Mouse (Mus musculus) liver, embryonic 15.5 days (tissue): Measurements from ENCODE around the gene Tas2r107. TPM values are rescaled to one million over a fixed set of nuclear protein-coding genes. Genes with fewer than 3 reads are reported as not detected.
"Not testable (repeated sequence)": the region's sequence is repeated elsewhere in the genome, so short reads cannot be mapped to it uniquely, and the experiment has no call there.

ENCODE experiments used
- ATAC-seq: fragments of 200-750 bp; cut with Nextera tagmentation; 2 replicates; pipeline ENCODE4 v1.8.0; 2017; ENCODE audit warnings: moderate number of reproducible peaks, mild to moderate bottlenecking, moderate library complexity; ENCODE audit not compliant: insufficient read depth
- H3K27ac ChIP-seq: fragments of 300-500 bp; sonication (generic); replicated peaks from 2 replicates; pipeline ENCODE4 v1.5.1; 2015; ENCODE audit warnings: mild to moderate bottlenecking, inconsistent platforms
- H3K27me3 ChIP-seq: fragments of 300-500 bp; sonication (generic); 2 replicates; pipeline ENCODE4 v1.6.1; 2015; ENCODE audit warnings: mild to moderate bottlenecking, inconsistent platforms
- H3K36me3 ChIP-seq: fragments of 300-500 bp; sonication (generic); replicated peaks from 2 replicates; pipeline ENCODE4 v1.6.1; 2015; ENCODE audit warnings: moderate library complexity, mild to moderate bottlenecking, inconsistent platforms
- H3K4me1 ChIP-seq: fragments of 300-500 bp; sonication (generic); replicated peaks from 2 replicates; pipeline ENCODE4 v1.6.1; 2015; ENCODE audit warnings: inconsistent platforms
- H3K4me2 ChIP-seq: fragments of 300-500 bp; sonication (generic); 2 replicates; pipeline ENCODE4 v1.6.1; 2015; ENCODE audit warnings: moderate library complexity, mild to moderate bottlenecking, inconsistent platforms
- H3K4me3 ChIP-seq: fragments of 300-500 bp; sonication (generic); replicated peaks from 2 replicates; pipeline ENCODE4 v1.5.1; 2015; ENCODE audit warnings: mild to moderate bottlenecking, inconsistent platforms
- H3K9ac ChIP-seq: fragments of 300-500 bp; sonication (generic); 2 replicates; pipeline ENCODE4 v1.6.1; 2015; ENCODE audit warnings: moderate library complexity, mild to moderate bottlenecking, inconsistent platforms
- H3K9me3 ChIP-seq: fragments of 300-500 bp; sonication (generic); replicated peaks from 2 replicates; pipeline ENCODE4 v1.6.1; 2016; ENCODE audit warnings: inconsistent platforms
- WGBS: fragments of 180-500 bp; shearing (Covaris S2); methylation state at CpG from one replicate; pipeline ENCODE4 v1.1.7; 2015; ENCODE audit warnings: mixed read lengths; ENCODE audit not compliant: insufficient replicate concordance; 5-methylcytosine and 5-hydroxymethylcytosine counted together
- polyA plus RNA-seq: library from polyadenylated mRNA; unstranded; fragments of >200 nt; fragmentation: Nextera tagmentation; extraction: Ambion mirVana; gene quantifications from 2 replicates; pipeline ENCODE4 v1.2.1, GENCODE M21; 2015

The Tas2r107 gene
- polyA plus RNA-seq = not detected in 2 replicates

DNA sequence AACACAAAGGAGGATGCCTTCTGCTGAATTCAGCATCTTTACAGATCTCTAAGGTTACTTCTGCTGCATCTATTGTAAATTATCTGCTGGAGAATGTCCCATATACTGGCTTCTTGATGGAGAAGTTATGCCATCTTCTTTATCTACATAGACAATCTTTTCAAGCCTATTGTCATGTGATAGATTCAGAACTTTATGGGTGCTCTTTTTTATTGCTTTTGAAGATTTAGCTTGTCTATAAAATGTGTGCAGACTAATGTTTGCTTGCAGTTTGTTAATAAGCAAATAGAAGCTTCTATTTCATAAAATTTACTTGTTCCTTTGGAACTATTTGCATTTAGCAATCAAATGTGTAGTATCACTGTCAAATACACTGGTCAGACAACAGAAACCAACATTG, at the start of gene Tas2r107:
Tas2r107 (minus strand) TSS at position 101 of the 400 bp plus-strand sequence.
- Histone ChIP-seq H3K4me2 (no peak within 1 kb of the TSS), H3K27ac (no peak within 1 kb of the TSS), H3K9me3 (no peaks in the 10 kb centered on the region), H3K27me3 (no peaks in the 10 kb centered on the region), H3K9ac (no peak within 1 kb of the TSS), H3K4me3 (no peak within 1 kb of the TSS), H3K4me1 (no peaks in the 10 kb centered on the region), H3K36me3 (no peaks in the 10 kb centered on the region)
- ATAC-seq = no peak

DNA sequence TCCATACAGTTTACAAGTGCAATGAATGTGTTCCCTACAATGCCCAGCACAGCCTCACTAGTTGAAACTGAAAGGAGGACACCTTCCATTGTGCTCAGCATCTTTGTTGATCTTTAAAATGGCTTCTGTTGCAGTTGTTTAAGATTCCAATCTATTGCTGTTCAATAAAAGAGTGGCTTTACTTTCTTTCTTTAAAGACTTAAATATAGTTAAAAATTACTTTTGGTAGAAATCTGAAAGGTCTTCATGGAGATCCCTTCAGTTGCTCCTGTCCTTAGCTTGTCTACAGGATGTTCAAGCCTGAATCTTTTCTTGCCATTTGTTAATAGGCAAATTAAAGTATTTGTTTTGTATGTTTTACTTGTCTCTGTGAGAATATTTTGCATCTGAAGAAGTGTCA, 30.0 kb upstream of the Tas2r107 start, which contains the start of gene Tas2r114:
Tas2r114 (minus strand) TSS at position 101 of the 400 bp plus-strand sequence.
- Histone ChIP-seq H3K27me3 (no peaks in the 10 kb centered on the region), H3K27ac (no peak within 1 kb of the TSS), H3K4me3 (no peak within 1 kb of the TSS), H3K4me2 (no peak within 1 kb of the TSS), H3K9ac (no peak within 1 kb of the TSS), H3K36me3 (no peaks in the 10 kb centered on the region), H3K9me3 (no peaks in the 10 kb centered on the region), H3K4me1 (no peaks in the 10 kb centered on the region)
- no peak for ATAC-seq

DNA sequence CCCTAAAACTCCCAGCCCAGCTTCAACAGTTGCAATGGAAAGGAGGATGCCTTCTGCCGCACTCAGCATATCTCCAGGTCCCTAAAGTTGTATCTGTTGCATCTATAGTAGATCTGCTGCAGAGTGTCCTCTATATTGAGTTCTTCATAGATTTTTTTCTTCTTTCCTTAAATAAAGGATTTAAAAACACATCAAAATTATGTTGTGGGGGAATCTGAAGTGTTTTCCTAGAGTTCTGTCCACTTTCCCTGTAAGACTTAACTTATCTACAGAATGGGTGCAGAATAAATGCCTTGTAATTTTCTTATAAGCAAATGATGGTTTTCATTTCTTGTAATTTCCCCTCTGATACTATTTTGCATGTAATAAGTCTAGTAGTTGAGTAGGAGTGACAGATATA, 27.4 kb upstream of the Tas2r107 start, which contains the start of gene Tas2r105:
Tas2r105 (minus strand) TSS at position 101 of the 400 bp plus-strand sequence.
- Histone ChIP-seq H3K9me3 (no peaks in the 10 kb centered on the region), H3K4me1 (no peaks in the 10 kb centered on the region), H3K4me3 (no peak within 1 kb of the TSS), H3K27ac (no peak within 1 kb of the TSS), H3K36me3 (no peaks in the 10 kb centered on the region), H3K4me2 (no peak within 1 kb of the TSS), H3K9ac (no peak within 1 kb of the TSS), H3K27me3 (no peaks in the 10 kb centered on the region)
- WGBS = 51% methylated on average over 1 of the region's 1 CpGs
- ATAC-seq = no peak

DNA sequence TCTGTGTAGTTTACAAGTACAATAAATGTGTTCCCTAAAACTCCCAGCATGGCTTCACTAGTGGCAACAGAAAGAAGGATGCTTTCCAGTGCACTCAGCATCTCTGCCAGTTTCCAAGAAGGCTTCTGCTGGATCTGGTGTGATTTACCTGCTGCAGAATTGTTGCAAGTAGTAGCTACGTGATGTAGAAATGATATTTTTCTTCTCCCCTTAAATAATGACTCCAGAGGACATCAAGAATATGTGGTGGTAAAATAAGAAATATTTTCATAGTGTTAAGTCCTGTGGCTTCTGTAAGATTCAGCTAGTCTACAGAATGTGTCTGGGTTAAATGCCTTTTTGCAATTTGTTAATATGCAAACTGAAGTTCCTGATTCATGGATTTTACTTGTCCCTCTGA, 25.7 kb upstream of the Tas2r107 start, which contains the start of gene Tas2r104:
Tas2r104 (minus strand) TSS at position 101 of the 400 bp plus-strand sequence.
- no peak within 1 kb of the TSS for H3K9ac ChIP-seq
- H3K27ac ChIP-seq = no peak within 1 kb of the TSS
- no peak within 1 kb of the TSS for H3K4me2 ChIP-seq
- no peaks in the 10 kb centered on the region for H3K4me1 ChIP-seq
- no peaks in the 10 kb centered on the region for H3K36me3 ChIP-seq
- H3K27me3 ChIP-seq = no peaks in the 10 kb centered on the region
- H3K4me3 ChIP-seq = no peak within 1 kb of the TSS
- no peak for ATAC-seq
- WGBS = 36% methylated on average over 1 of the region's 1 CpGs
- 0 out of 2 replicates have a peak, but pooled peaks cover 3% of the 10 kb centered on the region for H3K9me3 ChIP-seq

DNA sequence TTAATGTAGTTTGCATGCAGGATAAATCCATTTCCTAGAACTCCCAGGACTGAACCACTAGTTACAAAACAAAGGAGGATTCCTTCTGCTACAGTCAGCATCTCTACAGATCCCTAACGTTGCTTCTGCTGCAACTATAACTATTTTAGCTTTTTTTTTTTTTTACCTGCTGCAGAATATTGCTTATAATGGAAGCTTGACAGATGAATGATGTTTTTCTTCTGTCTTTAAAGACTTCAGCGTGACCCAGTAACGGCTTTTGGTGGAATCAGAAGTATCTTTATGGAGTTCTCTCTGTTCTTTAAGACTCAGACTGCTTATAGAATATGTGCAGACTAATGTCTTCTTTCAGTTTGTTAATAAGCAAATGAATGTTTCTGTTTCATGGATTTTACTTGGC, 18.8 kb upstream of the Tas2r107 start, which contains the start of gene Tas2r106:
Tas2r106 (minus strand) TSS at position 101 of the 400 bp plus-strand sequence.
- no peak within 1 kb of the TSS for H3K9ac ChIP-seq
- no peak within 1 kb of the TSS for H3K4me2 ChIP-seq
- no peak for ATAC-seq
- H3K9me3 ChIP-seq = peaks cover 3% of the 10 kb centered on the region; the same call in 1 of the 2 replicates
- no peak within 1 kb of the TSS for H3K27ac ChIP-seq
- H3K27me3 ChIP-seq = no peaks in the 10 kb centered on the region
- WGBS = 48% methylated on average over 3 of the region's 3 CpGs
- no peaks in the 10 kb centered on the region for H3K36me3 ChIP-seq
- no peaks in the 10 kb centered on the region for H3K4me1 ChIP-seq
- no peak within 1 kb of the TSS for H3K4me3 ChIP-seq

DNA sequence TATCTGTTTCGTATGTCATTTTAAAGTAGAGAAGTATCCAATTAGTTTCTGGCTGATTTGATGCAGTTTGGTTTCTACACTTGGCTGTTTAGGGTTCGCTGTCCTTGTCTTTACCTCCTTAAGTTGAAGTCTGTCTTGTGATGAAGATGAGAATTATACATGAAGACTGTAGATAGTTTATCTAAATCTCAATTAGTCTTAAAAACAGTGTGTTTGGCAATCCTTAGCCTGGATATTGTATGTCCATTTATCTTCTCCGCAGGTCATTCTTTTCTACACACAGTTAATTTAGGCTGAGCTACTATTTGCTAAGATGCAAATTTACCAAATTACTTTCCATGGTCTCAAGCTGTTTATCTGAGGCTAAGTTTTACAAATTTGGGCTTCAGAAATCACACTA, 29.1 kb downstream of the Tas2r107 start, which contains the start of gene Tas2r130:
Tas2r130 (minus strand) TSS at position 101 of the 400 bp plus-strand sequence.
- H3K27me3 ChIP-seq = no peaks in the 10 kb centered on the region
- no peaks in the 10 kb centered on the region for H3K4me1 ChIP-seq
- no peak within 1 kb of the TSS for H3K9ac ChIP-seq
- ATAC-seq = no peak
- H3K36me3 ChIP-seq = no peaks in the 10 kb centered on the region
- no peak within 1 kb of the TSS for H3K4me3 ChIP-seq
- 46% methylated on average over 3 of the region's 3 CpGs for whole genome bisulfite sequencing
- no peak within 1 kb of the TSS for H3K27ac ChIP-seq
- H3K9me3 ChIP-seq = no peaks in the 10 kb centered on the region
- no peak within 1 kb of the TSS for H3K4me2 ChIP-seq

DNA sequence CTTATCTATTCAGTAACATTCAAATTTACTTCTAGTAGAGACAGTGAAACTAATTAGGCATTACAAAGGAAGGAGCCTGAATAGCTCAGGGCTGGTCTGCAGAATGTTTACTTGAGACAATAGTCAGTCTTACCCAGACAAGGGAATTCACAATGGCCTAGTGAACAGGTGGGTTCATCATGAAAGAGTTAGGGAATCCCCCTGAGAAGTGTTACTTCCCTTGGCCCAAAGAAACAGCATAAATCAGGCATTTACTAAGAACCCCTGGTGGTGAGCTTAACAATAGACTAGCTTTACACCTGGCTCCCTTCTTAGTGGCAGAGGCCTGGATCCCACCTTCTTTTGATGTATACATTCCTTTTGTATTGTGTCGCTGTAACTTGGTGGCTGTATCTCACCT, 50.0 kb downstream of the Tas2r107 start:
- not testable (repeated sequence) for H3K9me3 ChIP-seq, H3K27me3 ChIP-seq, H3K9ac ChIP-seq, H3K4me1 ChIP-seq, H3K4me3 ChIP-seq, H3K4me2 ChIP-seq, H3K36me3 ChIP-seq, H3K27ac ChIP-seq, ATAC-seq
- WGBS = 53% methylated on average over 1 of the region's 1 CpGs

Other genes with a start within 250 kb of the Tas2r107 start
- gene 5430401F13Rik, start 173.7 kb downstream of the Tas2r107 start, polyA plus RNA-seq = not detected in 2 replicates
- not detected in 2 replicates for gene Gm6619, start 173.7 kb downstream of the Tas2r107 start, polyA plus RNA-seq
- gene Tas2r130, start 29.2 kb downstream of the Tas2r107 start, polyA plus RNA-seq = not detected in 2 replicates
- not detected in 2 replicates for gene Tas2r106, start 18.7 kb upstream of the Tas2r107 start, polyA plus RNA-seq
- gene Tas2r104, start 25.6 kb upstream of the Tas2r107 start, polyA plus RNA-seq = not detected in 2 replicates
- not detected in 2 replicates for gene Tas2r105, start 27.3 kb upstream of the Tas2r107 start, polyA plus RNA-seq
- not detected in 2 replicates for gene Tas2r114, start 29.9 kb upstream of the Tas2r107 start, polyA plus RNA-seq